8 mouse cellular contexts compared by ENCODE assay signal in genomic region chr19:23960275-23960674, GRCm38 (mm10).
A peak's percentile ranks its signal among the peaks of the same experiment; 100 is the strongest.
DNase-seq lines count a peak whose midpoint lies in the region; ATAC-seq lines count a peak whose summit lies in the region.

No protein-coding gene starts in this region.

- no peak for ATAC-seq in megakaryocyte, adult 5-6 weeks (ENCODE audit: poor library complexity, severe bottlenecking)

- intact Hi-C loops in heart, postnatal 14 days (cut with DNase I) = loop anchor here (2.0 to 10.0 kb wide), 7 partner anchors 59 to 588 kb away; partner anchors contain the start of genes Apba1, Fam189a2 and Ptar1

- peak; percentile 32 for DNase-seq in layer of hippocampus, adult 11-12 months (ENCODE audit: low spot score)
- no peak for DNase-seq in layer of hippocampus, postnatal 25 days (ENCODE audit: extremely low spot score in 1 of 2, low spot score in 1 of 2)
- DNase-seq in cerebellum, postnatal 14 days = peak; percentile 65 to 76
- DNase-seq in heart, postnatal 14 days = peak; percentile 64 to 66
- peak; percentile 84 to 88 for DNase-seq in kidney, postnatal 4 days
- DNase-seq in liver = no peak
- no peak for DNase-seq in thymus, postnatal 0 days (ENCODE audit: low spot score)

Comparison
In these comparisons a context has a peak if more than half of its experiments do, and no peak if none do; other contexts are left out.
1. DNase-seq: peak in layer of hippocampus, adult 11-12 months (single experiment), cerebellum, postnatal 14 days (2 of 2), heart, postnatal 14 days (2 of 2) and kidney, postnatal 4 days (2 of 2); none in layer of hippocampus, postnatal 25 days (0 of 2), liver (single experiment) and thymus, postnatal 0 days (single experiment).